Comparison of ENCODE assay signal across 11 mouse cellular contexts in genomic region chr12:107160137-107160536, GRCm38 (mm10).
A peak's percentile ranks its signal among the peaks of the same experiment; 100 is the strongest.
DNase-seq lines count a peak whose midpoint lies in the region; ATAC-seq and TF ChIP-seq lines count a peak whose summit lies in the region.
"Had no signal": no experiment of that assay in that cellular context is flagged by ENCODE, and none has a peak within 500 bp of the region (broad histone marks: within the 10 kb centered on the region; RNA-seq: fewer than 3 reads in every experiment).

No protein-coding gene starts in this region.

- no peaks in the 10 kb centered on the region for H3K27me3 ChIP-seq in hindbrain, embryonic 11.5 days (ENCODE audit: control insufficient read depth, insufficient read depth, low read length)
- no peaks in the 10 kb centered on the region for H3K27me3 ChIP-seq in hindbrain, postnatal 0 days (ENCODE audit: insufficient read depth, low read length)
- no peaks in the 10 kb centered on the region for H3K27me3 ChIP-seq in neural tube, embryonic 11.5 days (ENCODE audit: control insufficient read depth, insufficient read depth, low read length)
- H3K27me3 ChIP-seq: neural tube, embryonic 13.5 days had no signal

- ATAC-seq in hindbrain, embryonic 11.5 days (ENCODE audit: low FRiP score), result no peak
- ATAC-seq in hindbrain, postnatal 0 days, result no peak
- no peak for ATAC-seq in neural tube, embryonic 11.5 days (ENCODE audit: insufficient read depth, low FRiP score, low TSS enrichment)
- ATAC-seq: intestine, embryonic 16.5 days had no signal

- TF ChIP-seq CTCF in hindbrain, postnatal 0 days (IDR thresholded peaks at IDR 0.05; ENCODE audit: low read depth), result no peak

- H3K36me3 ChIP-seq in hindbrain, embryonic 11.5 days (ENCODE audit: control insufficient read depth, insufficient read depth, low read length), result no peaks in the 10 kb centered on the region
- no peaks in the 10 kb centered on the region for H3K36me3 ChIP-seq in hindbrain, postnatal 0 days (ENCODE audit: insufficient read depth, low read length)
- H3K36me3 ChIP-seq in neural tube, embryonic 11.5 days (ENCODE audit: control insufficient read depth, insufficient read depth, low read length), result no peaks in the 10 kb centered on the region
- H3K36me3 ChIP-seq: lung, embryonic 15.5 days; neural tube, embryonic 13.5 days had no signal

- no peak overlapping the region for H3K4me2 ChIP-seq in hindbrain, embryonic 11.5 days (replicated peaks; ENCODE audit: low read depth, low read length)
- no peak overlapping the region for H3K4me2 ChIP-seq in hindbrain, postnatal 0 days (ENCODE audit: low read depth, low read length)
- no peak overlapping the region for H3K4me2 ChIP-seq in neural tube, embryonic 11.5 days (ENCODE audit: low read depth)
- H3K4me2 ChIP-seq: lung, embryonic 15.5 days; neural tube, embryonic 13.5 days had no signal

- H3K9me3 ChIP-seq in hindbrain, embryonic 11.5 days (ENCODE audit: control insufficient read depth, low read length), result no peaks in the 10 kb centered on the region
- no peaks in the 10 kb centered on the region for H3K9me3 ChIP-seq in hindbrain, postnatal 0 days (ENCODE audit: low read length)
- H3K9me3 ChIP-seq in neural tube, embryonic 11.5 days (ENCODE audit: control insufficient read depth, low read length), result no peaks in the 10 kb centered on the region
- H3K9me3 ChIP-seq: lung, embryonic 15.5 days; neural tube, embryonic 13.5 days had no signal

- H3K4me3 ChIP-seq in hindbrain, embryonic 11.5 days (ENCODE audit: low read depth, low read length), result no peak overlapping the region
- H3K4me3 ChIP-seq in hindbrain, postnatal 0 days (ENCODE audit: low read length), result no peak overlapping the region
- H3K4me3 ChIP-seq in neural tube, embryonic 11.5 days (ENCODE audit: low read depth, low read length), result no peak overlapping the region
- H3K4me3 ChIP-seq: lung, embryonic 15.5 days; neural tube, embryonic 13.5 days had no signal

- peak; percentile 33 for DNase-seq in hindbrain, embryonic 11.5 days (ENCODE audit: low spot score)
- no peak for DNase-seq in hindbrain, postnatal 0 days (ENCODE audit: low spot score)
- DNase-seq in CD8-positive naive resting alpha-beta T cell, adult 2 months (ENCODE audit: low read depth in 2 of 2, low spot score in 2 of 2), result peak; percentile 55 to 67
- DNase-seq in embryo, embryonic 10 days (ENCODE audit: low spot score), result peak; percentile 67
- DNase-seq in neural tube, embryonic 11.5 days (ENCODE audit: low spot score), result peak; percentile 45
- no peak for DNase-seq in liver
- no peak for DNase-seq in adrenal gland, adult 2 months
- DNase-seq: gastrocnemius, postnatal 14 days had no signal

- 5% methylated on average over 7 of the region's 7 CpGs for WGBS in hindbrain, embryonic 11.5 days
- WGBS in hindbrain, postnatal 0 days, result 21% methylated on average over 7 of the region's 7 CpGs
- WGBS in neural tube, embryonic 11.5 days, result 2% methylated on average over 7 of the region's 7 CpGs

- H3K27ac ChIP-seq in hindbrain, embryonic 11.5 days (ENCODE audit: low read depth, low read length), result no peak overlapping the region
- no peak overlapping the region for H3K27ac ChIP-seq in hindbrain, postnatal 0 days
- no peak overlapping the region for H3K27ac ChIP-seq in neural tube, embryonic 11.5 days (ENCODE audit: low read depth, low read length)
- H3K27ac ChIP-seq: lung, embryonic 15.5 days; neural tube, embryonic 13.5 days had no signal

- no peak overlapping the region for H3K9ac ChIP-seq in hindbrain, embryonic 11.5 days (ENCODE audit: low read depth, low read length)
- no peak overlapping the region for H3K9ac ChIP-seq in hindbrain, postnatal 0 days (replicated peaks; ENCODE audit: low read length)
- H3K9ac ChIP-seq in neural tube, embryonic 11.5 days (ENCODE audit: low read length), result no peak overlapping the region
- H3K9ac ChIP-seq: lung, embryonic 15.5 days; neural tube, embryonic 13.5 days had no signal

- peaks cover 6% of the 10 kb centered on the region; the same call in 1 of the 2 replicates for H3K4me1 ChIP-seq in hindbrain, embryonic 11.5 days (replicated peaks; ENCODE audit: control insufficient read depth, insufficient read depth, low read length)
- no peaks in the 10 kb centered on the region for H3K4me1 ChIP-seq in hindbrain, postnatal 0 days (ENCODE audit: insufficient read depth, low read length)
- H3K4me1 ChIP-seq in neural tube, embryonic 11.5 days (ENCODE audit: control insufficient read depth, insufficient read depth, low read length), result peaks cover 10% of the 10 kb centered on the region
- H3K4me1 ChIP-seq: lung, embryonic 15.5 days had no signal

Comparison
In these comparisons a context has a peak if more than half of its experiments do, and no peak if none do; other contexts are left out.
1. DNase-seq: peak in hindbrain, embryonic 11.5 days (single experiment), CD8-positive naive resting alpha-beta T cell, adult 2 months (2 of 2), embryo, embryonic 10 days (single experiment) and neural tube, embryonic 11.5 days (single experiment); none in hindbrain, postnatal 0 days (single experiment), liver (single experiment) and adrenal gland, adult 2 months (single experiment).